Mouse (Mus musculus): Measurements from ENCODE around the gene Zcchc24. TPM values are rescaled to one million over a fixed set of nuclear protein-coding genes. Genes with fewer than 3 reads are reported as not detected.

Zcchc24 gene
- polyA plus RNA-seq, 1 experiment from 2014 or later: 14.2 TPM

DNA sequence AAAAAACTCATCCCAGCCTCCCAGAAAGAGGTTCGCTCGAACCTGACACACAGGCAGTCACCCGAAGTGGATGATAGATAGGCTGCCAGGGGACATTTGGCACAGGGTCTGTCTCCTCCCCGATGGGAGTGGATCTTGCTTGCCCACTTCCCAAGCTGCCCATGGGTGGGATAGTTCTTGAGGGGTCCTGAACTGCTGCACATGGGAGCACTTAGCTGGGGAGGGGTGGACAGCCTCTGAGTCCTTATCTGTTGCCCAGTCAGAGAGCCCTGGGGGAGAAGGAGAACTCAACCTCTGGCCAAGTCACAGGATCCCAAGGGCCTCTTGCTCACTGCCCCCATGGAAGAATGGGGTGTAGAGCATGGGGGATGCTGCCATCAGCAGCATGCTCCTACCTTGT lies 13.3 kb downstream of the Zcchc24 start:
- Histone ChIP-seq H3K27ac (replicated peaks) (no peak overlapping the region), H3K27me3 (no peaks in the 10 kb centered on the region), H3K4me1 (replicated peaks) (peaks cover 57% of the 10 kb centered on the region), H3K9me3 (no peaks in the 10 kb centered on the region), H3K4me2 (no peak overlapping the region), H3K4me3 (no peak overlapping the region), H3K9ac (no peak overlapping the region), H3K36me3 (peaks cover 12% of the 10 kb centered on the region; the same call in 1 of the 2 replicates)
- no peak for ATAC-seq (ENCODE audit: low read depth)
- 42% methylated on average over 4 of the region's 4 CpGs for WGBS

DNA sequence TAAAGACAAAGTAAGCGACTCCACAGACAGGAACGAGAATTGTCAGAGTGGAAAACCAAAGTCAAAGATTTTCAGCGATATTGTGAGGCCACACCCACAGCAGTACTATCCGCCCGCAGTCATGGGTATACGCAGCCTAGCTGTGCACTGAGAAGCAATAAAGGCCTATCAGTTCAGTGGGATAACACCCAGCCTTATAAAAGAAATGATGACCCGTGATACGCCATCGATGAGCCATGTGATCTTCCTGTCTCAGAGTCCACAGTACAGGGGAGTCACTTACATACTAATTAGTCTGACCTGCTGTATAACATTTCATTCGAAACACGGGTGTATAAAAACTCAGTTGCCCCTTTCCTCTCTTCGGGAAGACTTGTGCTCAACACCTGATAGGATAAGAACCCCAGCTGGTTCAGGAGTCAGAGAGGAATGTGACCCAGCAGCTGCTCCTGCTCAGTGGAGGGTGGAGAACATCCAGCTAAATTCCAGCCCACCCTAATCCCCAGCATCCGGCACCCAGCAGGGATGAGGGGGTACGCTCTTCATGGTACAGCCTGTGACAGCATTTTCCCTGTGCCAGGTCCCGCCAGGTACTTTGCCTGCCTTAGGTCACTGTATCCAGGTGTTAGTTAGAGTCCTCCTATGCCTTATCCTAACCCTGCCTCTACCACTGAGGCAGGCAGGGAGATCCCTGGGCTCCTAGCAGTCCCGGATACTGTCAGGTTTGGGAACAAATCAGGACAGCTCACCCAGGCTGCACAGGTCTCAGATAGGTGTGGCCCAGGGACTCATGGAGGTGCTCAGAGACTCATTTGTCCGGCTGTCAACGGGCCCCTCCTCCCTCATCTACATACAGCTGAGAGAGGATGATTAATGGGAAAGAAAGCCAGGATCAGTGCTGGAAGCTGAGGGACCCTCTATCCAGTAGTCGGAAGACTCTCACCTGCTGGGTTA lies 14.0 kb downstream of the Zcchc24 start:
- no peak overlapping the region for H3K9ac ChIP-seq
- H3K4me1 ChIP-seq (replicated peaks): peaks cover 50% of the 10 kb centered on the region
- H3K4me2 ChIP-seq: no peak overlapping the region
- ATAC-seq (ENCODE audit: low read depth): no peak
- no peak overlapping the region for H3K27ac ChIP-seq (replicated peaks)
- WGBS: 43% methylated on average over 19 of the region's 19 CpGs
- no peaks in the 10 kb centered on the region for H3K27me3 ChIP-seq
- H3K4me3 ChIP-seq: no peak overlapping the region
- peaks cover 12% of the 10 kb centered on the region; the same call in 1 of the 2 replicates for H3K36me3 ChIP-seq
- H3K9me3 ChIP-seq: no peaks in the 10 kb centered on the region

DNA sequence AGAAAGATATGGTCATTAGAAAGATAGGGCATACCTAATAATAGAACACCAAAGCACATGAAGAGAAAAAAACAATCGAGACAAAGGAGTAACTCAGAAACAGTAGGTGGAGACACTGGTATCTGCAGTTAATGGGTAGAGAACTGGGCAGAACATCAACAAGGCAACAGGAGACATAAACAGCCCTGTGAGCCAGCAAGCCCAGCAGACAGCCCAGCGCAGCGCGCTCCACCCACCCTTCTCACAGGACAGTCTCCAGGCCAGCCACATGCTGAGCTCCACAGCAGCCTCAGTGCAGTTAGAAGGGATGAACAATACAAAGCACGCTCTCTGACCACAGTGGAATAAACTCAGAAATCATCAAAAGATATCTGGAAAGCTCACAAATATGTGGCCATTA lies 15.8 kb downstream of the Zcchc24 start:
- H3K27me3 ChIP-seq: no peaks in the 10 kb centered on the region
- H3K4me2 ChIP-seq: no peak overlapping the region
- peaks cover 12% of the 10 kb centered on the region; the same call in 1 of the 2 replicates for H3K36me3 ChIP-seq
- H3K27ac ChIP-seq (replicated peaks): no peak overlapping the region
- ATAC-seq (ENCODE audit: low read depth): no peak
- H3K4me3 ChIP-seq: no peak overlapping the region
- no peaks in the 10 kb centered on the region for H3K9me3 ChIP-seq
- no peak overlapping the region for H3K9ac ChIP-seq
- peaks cover 54% of the 10 kb centered on the region for H3K4me1 ChIP-seq (replicated peaks)
- WGBS: 33% methylated on average over 5 of the region's 5 CpGs

DNA sequence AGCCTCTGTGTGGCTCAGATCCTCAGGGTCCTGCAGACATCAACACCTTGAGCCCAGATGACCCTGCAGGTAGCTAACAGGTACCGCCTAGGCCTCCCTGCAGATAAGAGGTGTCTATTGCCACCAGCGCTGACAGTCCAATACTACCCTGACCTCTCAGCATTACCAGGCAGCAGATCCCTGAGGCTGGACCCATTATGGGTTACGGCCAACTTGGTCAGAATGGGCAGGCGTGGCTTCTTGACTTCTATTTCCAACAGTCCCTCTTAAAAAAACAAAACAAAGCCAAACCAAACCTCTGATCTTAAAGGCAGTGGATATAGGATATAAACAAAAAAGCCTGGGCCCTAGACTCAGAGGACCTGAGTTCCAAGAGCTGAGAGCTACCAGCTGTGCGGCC lies 17.8 kb downstream of the Zcchc24 start:
- H3K4me3 ChIP-seq: no peak overlapping the region
- peaks cover 36% of the 10 kb centered on the region for H3K4me1 ChIP-seq (replicated peaks)
- WGBS: 87% methylated on average over 5 of the region's 5 CpGs
- H3K4me2 ChIP-seq: no peak overlapping the region
- no peaks in the 10 kb centered on the region for H3K27me3 ChIP-seq
- no peak overlapping the region for H3K27ac ChIP-seq (replicated peaks)
- peaks cover 16% of the 10 kb centered on the region; the same call in 1 of the 2 replicates for H3K36me3 ChIP-seq
- H3K9me3 ChIP-seq: no peaks in the 10 kb centered on the region
- no peak overlapping the region for H3K9ac ChIP-seq
- ATAC-seq (ENCODE audit: low read depth): no peak

DNA sequence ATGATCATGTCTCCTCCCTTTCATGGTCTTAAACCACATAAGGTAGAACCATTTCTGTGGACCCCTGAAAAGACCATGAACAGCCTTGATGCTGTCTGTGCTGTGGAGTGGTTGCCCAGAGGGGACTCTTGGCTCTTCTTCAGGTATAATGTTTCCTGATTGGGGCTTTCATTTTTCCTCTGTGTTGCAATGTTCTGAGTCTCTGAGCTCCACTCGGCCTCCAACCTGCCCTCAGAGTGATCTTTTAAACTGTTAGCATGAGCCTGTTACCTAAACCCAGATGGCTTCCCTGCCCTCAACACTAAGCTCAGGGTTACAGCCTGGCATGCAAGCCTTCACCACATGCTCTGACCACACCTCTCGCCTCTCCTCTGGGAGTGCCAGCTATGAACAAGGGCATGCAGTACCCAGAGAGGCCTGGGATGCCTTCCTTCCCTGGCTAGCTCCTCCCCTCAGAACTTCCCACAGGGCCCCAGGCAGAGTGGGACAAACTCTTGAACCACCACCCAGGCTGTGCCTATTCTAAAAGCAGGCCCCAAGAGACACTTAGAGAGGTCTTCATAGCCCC lies 18.3 kb downstream of the Zcchc24 start:
- Histone ChIP-seq H3K27ac (replicated peaks) (no peak overlapping the region), H3K36me3 (peaks cover 16% of the 10 kb centered on the region; the same call in 1 of the 2 replicates), H3K4me1 (replicated peaks) (peaks cover 31% of the 10 kb centered on the region), H3K4me2 (no peak overlapping the region), H3K4me3 (no peak overlapping the region), H3K27me3 (no peaks in the 10 kb centered on the region), H3K9me3 (no peaks in the 10 kb centered on the region), H3K9ac (no peak overlapping the region)
- WGBS: 88% methylated on average over 2 of the region's 2 CpGs
- no peak for ATAC-seq (ENCODE audit: low read depth)

DNA sequence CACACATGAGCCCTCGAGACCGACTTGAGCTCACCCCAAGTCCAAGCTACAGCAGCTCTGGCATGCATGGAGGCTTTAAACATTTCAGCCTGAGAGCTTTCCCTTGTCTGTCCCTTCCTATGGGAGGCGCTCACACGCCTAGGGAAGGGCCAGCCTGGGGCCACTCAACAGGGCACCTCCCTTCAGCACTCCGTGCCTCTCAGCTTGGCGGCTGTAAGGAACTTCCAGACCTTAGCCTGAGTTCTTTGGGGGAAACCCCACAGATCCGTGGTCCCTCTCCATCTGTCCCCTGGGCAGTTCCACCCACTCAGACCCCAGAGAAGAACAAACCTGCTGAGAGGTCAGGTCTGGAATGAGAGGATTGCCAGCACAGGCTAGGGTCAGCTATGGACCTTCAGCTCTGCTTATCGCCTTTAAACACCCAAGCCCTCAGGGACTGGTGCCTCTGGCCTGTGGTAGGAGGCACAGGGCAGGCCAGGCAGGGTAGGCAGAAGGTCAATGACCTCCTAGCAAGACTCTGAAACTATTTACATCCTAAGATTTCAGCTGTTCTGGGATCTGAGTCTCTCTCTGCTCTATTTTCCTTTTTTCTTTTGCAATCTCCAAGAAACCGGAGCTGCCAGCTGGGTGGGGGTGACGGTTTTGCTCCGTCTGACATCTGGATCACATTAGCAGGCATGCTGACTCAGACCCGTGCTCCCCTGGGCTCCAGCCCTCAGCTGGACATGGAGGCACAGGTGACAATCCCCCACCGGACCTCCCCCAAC lies 19.5 kb downstream of the Zcchc24 start:
- H3K9me3 ChIP-seq: no peaks in the 10 kb centered on the region
- H3K27me3 ChIP-seq: no peaks in the 10 kb centered on the region
- H3K4me2 ChIP-seq: no peak overlapping the region
- no peak overlapping the region for H3K27ac ChIP-seq (replicated peaks)
- H3K9ac ChIP-seq: no peak overlapping the region
- WGBS: 58% methylated on average over 13 of the region's 13 CpGs
- peaks cover 16% of the 10 kb centered on the region; the same call in 1 of the 2 replicates for H3K36me3 ChIP-seq
- H3K4me3 ChIP-seq: no peak overlapping the region
- peaks cover 19% of the 10 kb centered on the region; the same call in 1 of the 2 replicates for H3K4me1 ChIP-seq (replicated peaks)
- ATAC-seq (ENCODE audit: low read depth): no peak

DNA sequence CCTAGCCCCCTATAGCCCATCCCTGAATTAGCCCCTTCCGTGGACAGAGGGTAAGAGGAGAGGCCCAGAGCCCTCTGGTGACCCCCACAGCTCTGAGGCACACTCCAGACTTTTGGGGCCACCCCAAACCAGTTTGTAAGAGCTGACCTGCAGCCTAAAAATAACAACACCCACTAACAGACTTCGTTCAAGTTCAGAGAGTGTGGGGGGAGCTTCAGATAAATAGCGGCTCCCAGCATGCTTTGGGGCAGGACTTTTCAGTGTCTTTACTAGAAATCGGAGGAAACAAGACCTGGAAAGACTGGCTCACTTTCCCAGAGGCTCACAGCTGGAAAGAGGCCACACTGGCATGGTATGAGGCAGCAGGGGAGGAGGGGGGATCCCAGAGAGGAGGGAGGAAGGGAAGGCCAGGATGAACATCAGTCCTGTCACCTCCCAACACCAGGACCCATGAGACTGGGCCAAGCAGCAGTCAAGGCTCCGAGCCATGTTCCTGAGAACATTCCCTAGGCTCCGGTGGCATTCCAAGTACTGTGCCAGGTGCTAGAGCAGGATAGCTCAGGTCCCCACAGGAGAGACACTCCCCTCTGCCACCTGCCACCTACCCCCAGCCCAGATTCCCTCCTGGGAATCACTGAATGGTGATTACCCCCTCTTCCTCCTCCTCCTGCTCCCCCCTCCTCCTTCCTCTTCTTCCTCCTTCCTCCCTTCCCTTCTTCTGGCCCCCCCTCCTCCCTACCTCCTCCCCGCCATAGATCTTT lies 20.7 kb downstream of the Zcchc24 start:
- H3K27me3 ChIP-seq: no peaks in the 10 kb centered on the region
- no peak overlapping the region for H3K9ac ChIP-seq
- H3K4me2 ChIP-seq: no peak overlapping the region
- no peaks in the 10 kb centered on the region for H3K9me3 ChIP-seq
- WGBS: 76% methylated on average over 7 of the region's 7 CpGs
- H3K27ac ChIP-seq (replicated peaks): no peak overlapping the region
- no peak overlapping the region for H3K4me3 ChIP-seq
- ATAC-seq (ENCODE audit: low read depth): no peak
- peaks cover 16% of the 10 kb centered on the region; the same call in 1 of the 2 replicates for H3K36me3 ChIP-seq
- peaks cover 14% of the 10 kb centered on the region; the same call in 1 of the 2 replicates for H3K4me1 ChIP-seq (replicated peaks)

DNA sequence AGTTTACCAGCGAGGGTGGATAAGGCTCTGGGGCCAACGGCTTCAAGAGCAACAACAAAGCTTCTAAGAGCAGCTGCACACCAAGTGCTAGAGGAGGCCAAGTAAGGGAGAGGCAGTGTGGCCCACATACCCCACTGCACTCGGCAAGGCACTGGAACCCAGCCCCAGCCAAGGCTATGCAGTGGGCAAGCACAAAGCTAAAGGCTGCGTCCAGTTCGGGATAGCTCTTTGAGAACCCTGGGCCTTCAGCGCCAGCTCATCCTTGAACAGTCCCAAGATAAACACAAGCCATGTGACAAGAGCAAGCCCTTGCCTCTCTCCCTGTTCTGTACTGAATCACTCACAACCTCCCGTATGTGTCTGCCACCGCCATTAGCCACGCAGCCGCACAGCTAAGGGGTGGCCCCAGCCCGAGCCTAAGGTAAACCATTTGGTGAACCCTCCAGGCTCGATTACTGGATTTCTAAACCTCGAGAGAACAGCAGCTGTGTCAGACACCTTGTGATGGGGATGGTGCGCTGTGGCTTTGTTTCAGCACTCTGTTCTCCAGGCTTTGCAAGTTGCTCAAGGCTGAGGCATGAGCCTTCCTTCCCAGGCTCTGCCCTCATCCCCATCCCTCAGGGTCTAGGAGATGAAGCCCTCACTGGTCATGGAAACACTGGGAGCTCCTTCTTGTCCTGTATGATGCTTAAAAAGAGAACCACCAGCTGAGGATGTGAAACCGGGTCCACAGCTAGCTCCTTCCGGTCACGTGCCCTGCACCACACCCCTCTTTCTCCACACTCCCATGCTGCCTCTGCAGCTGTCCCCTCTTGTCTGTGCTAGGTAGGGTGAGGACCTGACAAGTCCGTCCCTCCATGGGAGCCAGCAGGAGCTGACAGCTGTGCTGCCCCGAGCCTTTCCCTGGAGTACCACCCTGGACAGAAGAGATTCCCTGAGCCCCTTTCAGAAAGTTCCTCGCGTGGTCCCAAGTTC lies 21.6 kb downstream of the Zcchc24 start:
- 81% methylated on average over 21 of the region's 21 CpGs for WGBS
- Histone ChIP-seq H3K9me3 (no peaks in the 10 kb centered on the region), H3K9ac (no peak overlapping the region), H3K27ac (replicated peaks) (no peak overlapping the region), H3K4me1 (replicated peaks) (peaks cover 14% of the 10 kb centered on the region; the same call in 1 of the 2 replicates), H3K4me3 (no peak overlapping the region), H3K36me3 (peaks cover 16% of the 10 kb centered on the region; the same call in 1 of the 2 replicates), H3K4me2 (no peak overlapping the region), H3K27me3 (no peaks in the 10 kb centered on the region)
- no peak for ATAC-seq (ENCODE audit: low read depth)

DNA sequence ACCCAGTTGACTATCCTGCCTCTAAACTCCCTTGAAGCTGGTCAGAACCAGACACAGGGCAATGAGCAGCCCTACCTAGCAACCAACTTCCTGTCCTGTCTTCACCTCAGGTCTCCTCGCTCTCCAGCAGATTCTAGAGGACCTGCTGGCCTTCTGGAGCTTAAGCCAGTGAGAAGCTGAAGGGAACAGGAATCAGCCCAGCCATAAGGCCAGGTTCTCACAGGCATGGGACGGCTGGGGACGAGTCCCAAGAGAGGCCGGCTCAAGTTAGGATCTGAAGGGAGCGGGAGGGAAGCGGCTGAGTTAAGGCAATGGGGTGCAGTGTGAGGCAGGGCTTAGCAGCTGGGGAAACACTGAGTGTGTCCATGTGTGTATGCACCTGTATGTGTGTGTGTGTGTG lies 22.5 kb downstream of the Zcchc24 start:
- ATAC-seq (ENCODE audit: low read depth): no peak
- 93% methylated on average over 6 of the region's 6 CpGs for WGBS
- Histone ChIP-seq H3K4me3 (no peak overlapping the region), H3K36me3 (peaks cover 12% of the 10 kb centered on the region; the same call in 1 of the 2 replicates), H3K27me3 (no peaks in the 10 kb centered on the region), H3K27ac (replicated peaks) (no peak overlapping the region), H3K9me3 (no peaks in the 10 kb centered on the region), H3K4me1 (replicated peaks) (peaks cover 14% of the 10 kb centered on the region; the same call in 1 of the 2 replicates), H3K9ac (no peak overlapping the region), H3K4me2 (no peak overlapping the region)

DNA sequence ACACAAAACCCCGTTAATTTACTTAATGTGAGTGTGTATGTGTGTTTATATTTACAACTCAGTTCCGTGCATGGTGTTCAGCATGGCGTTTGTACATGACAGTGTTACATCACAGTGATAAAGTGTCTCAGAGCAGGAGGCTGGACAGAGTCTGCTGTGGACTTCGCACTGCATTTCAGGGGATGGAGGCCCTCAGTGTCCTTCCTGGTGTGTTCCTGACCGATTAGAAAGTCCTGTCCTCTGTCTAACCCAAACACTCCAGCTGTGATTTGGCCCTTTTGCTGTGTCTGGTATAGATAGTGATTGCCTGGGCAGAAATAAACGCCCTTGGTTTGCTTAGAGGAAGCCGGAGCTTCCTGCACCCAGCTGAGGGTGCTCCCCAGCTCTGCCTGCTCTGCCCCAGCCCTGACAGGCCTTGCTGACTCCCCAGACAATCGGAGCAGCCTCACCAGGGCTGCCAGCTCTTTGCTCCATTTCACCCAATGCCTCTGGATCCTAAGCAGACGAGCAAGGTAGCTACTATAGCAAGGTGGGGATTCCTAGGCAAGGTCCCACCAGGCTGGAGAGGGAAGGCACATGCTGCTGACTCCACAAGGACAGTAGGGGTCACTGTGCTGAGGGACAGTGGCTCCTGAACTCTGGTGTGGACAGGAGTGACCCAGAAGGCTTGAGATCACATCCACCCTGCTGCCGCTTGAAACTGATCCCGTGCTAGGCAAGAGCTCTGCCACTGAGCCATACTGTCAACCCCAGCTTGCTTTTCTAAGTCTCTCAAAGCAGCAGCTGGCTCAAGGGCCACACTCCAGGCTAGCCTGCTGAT lies 23.3 kb downstream of the Zcchc24 start:
- 0 out of 2 replicates have a peak, but pooled peaks cover 5% of the 10 kb centered on the region for H3K36me3 ChIP-seq
- H3K27ac ChIP-seq (replicated peaks): no peak overlapping the region
- no peak overlapping the region for H3K9ac ChIP-seq
- 70% methylated on average over 11 of the region's 11 CpGs for WGBS
- H3K4me2 ChIP-seq: no peak overlapping the region
- no peaks in the 10 kb centered on the region for H3K9me3 ChIP-seq
- ATAC-seq (ENCODE audit: low read depth): no peak
- no peaks in the 10 kb centered on the region for H3K27me3 ChIP-seq
- no peak overlapping the region for H3K4me3 ChIP-seq
- H3K4me1 ChIP-seq (replicated peaks): peaks cover 15% of the 10 kb centered on the region
